26 mouse cellular contexts compared by ENCODE assay signal in the genomic region with DNA sequence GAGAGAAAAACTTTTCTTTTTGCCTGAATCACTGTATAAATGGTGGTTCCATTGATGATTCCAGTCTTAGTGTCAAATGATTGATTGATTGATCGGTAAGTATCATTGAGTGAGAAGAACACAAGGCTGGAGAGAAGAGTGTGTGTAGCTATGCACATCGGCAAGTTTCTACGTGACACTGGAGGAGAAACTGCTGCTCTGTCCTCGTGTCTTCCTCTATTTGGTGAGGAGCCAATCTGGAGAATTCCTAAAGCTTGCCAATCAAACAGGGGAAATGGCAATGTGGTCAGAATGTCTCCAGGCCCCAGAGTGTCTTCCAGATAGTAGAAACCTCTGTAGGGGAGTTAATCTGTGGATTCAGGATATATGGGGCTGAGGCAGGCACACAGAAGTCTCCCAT.
DNase-seq lines count a peak whose midpoint lies in the region; ATAC-seq and TF ChIP-seq lines count a peak whose summit lies in the region.
"Had no signal": no experiment of that assay in that cellular context is flagged by ENCODE, and none has a peak within 500 bp of the region (broad histone marks: within the 10 kb centered on the region; RNA-seq: fewer than 3 reads in every experiment).

No protein-coding gene starts in this region.

- no peak overlapping the region for H3K4me2 ChIP-seq in lung, embryonic 14.5 days
- H3K4me2 ChIP-seq in lung, embryonic 16.5 days (ENCODE audit: low read depth, low read length) = no peak overlapping the region
- H3K4me2 ChIP-seq: embryonic facial prominence, embryonic 13.5 days; forebrain, embryonic 12.5 days; forebrain, embryonic 15.5 days; heart, embryonic 13.5 days; hindbrain, embryonic 14.5 days had no signal

- no peaks in the 10 kb centered on the region for H3K4me1 ChIP-seq in lung, embryonic 14.5 days (ENCODE audit: insufficient read depth)
- H3K4me1 ChIP-seq in lung, adult 2 months (ENCODE audit: control insufficient read depth, insufficient read depth, low read length) = no peaks in the 10 kb centered on the region; the same call in 1 of the 2 replicates
- no peaks in the 10 kb centered on the region for H3K4me1 ChIP-seq in lung, embryonic 16.5 days (replicated peaks; ENCODE audit: control insufficient read depth, insufficient read depth, low read length)
- H3K4me1 ChIP-seq: forebrain, embryonic 15.5 days; heart, embryonic 10.5 days; heart, embryonic 13.5 days had no signal

- 53% methylated on average over 4 of the region's 4 CpGs for WGBS in lung, embryonic 14.5 days
- 69% methylated on average over 4 of the region's 4 CpGs for WGBS in lung, adult 2 months
- 48% methylated on average over 4 of the region's 4 CpGs for WGBS in lung, embryonic 16.5 days

- peak; percentile 84 for DNase-seq in lung, embryonic 14.5 days
- DNase-seq in lung, adult 2 months = no peak
- DNase-seq in lung, postnatal 14 days = peak; percentile 35
- DNase-seq in right cerebral cortex, postnatal 4 days = no peak
- DNase-seq in right cerebral cortex, adult 2 months (ENCODE audit: low spot score in 2 of 2) = no peak
- DNase-seq: adrenal gland, adult 2 months; adrenal gland, postnatal 14 days; cerebellum, adult 11 months; cerebellum, adult 2 months; cerebellum, adult 9-11 months; cerebellum, postnatal 25 days; gastrocnemius, postnatal 10 days; gastrocnemius, postnatal 36 days; heart, adult 2 months; heart, postnatal 14 days; heart, postnatal 4 days had no signal

- no peak overlapping the region for H3K9ac ChIP-seq in lung, embryonic 14.5 days
- H3K9ac ChIP-seq in lung, embryonic 16.5 days (ENCODE audit: low read length) = no peak overlapping the region
- H3K9ac ChIP-seq: embryonic facial prominence, embryonic 13.5 days; forebrain, embryonic 12.5 days; forebrain, embryonic 15.5 days; heart, embryonic 13.5 days; hindbrain, embryonic 14.5 days had no signal

- H3K9me3 ChIP-seq in lung, embryonic 14.5 days (ENCODE audit: low read depth, low read length) = no peaks in the 10 kb centered on the region
- H3K9me3 ChIP-seq in lung, embryonic 16.5 days (ENCODE audit: control insufficient read depth, low read length) = no peaks in the 10 kb centered on the region
- H3K9me3 ChIP-seq: embryonic facial prominence, embryonic 13.5 days; forebrain, embryonic 12.5 days; forebrain, embryonic 15.5 days; heart, embryonic 10.5 days; heart, embryonic 13.5 days had no signal

- ATAC-seq in lung, embryonic 14.5 days (ENCODE audit: insufficient read depth) = no peak
- ATAC-seq in lung, embryonic 16.5 days (ENCODE audit: low read depth) = peak; percentile 68
- no peak for ATAC-seq in inflammation-experienced regulatory T-cells, adult 6 months
- ATAC-seq: forebrain, embryonic 15.5 days; Patski had no signal

- H3K36me3 ChIP-seq in lung, embryonic 14.5 days (ENCODE audit: insufficient read depth) = no peaks in the 10 kb centered on the region
- H3K36me3 ChIP-seq in lung, embryonic 16.5 days (ENCODE audit: control insufficient read depth, insufficient read depth, low read length) = no peaks in the 10 kb centered on the region
- H3K36me3 ChIP-seq: embryonic facial prominence, embryonic 13.5 days; forebrain, embryonic 12.5 days; forebrain, embryonic 15.5 days; heart, embryonic 10.5 days; heart, embryonic 13.5 days had no signal

- TF ChIP-seq CTCF in lung, embryonic 14.5 days (IDR thresholded peaks at IDR 0.05; ENCODE audit: low read depth) = no peak
- TF ChIP-seq CTCF in lung, adult 2 months (IDR thresholded peaks at IDR 0.05; ENCODE audit: insufficient read depth, low read length) = no peak

- no peak overlapping the region for H3K4me3 ChIP-seq in lung, embryonic 14.5 days (ENCODE audit: low read depth, low read length)
- no peak overlapping the region for H3K4me3 ChIP-seq in lung, adult 2 months (replicated peaks; ENCODE audit: extremely low read depth, low read depth, low read length)
- no peak overlapping the region for H3K4me3 ChIP-seq in lung, embryonic 16.5 days (ENCODE audit: low read length)
- H3K4me3 ChIP-seq: embryonic facial prominence, embryonic 13.5 days; erythroblast, embryonic 14.5 days; forebrain, embryonic 12.5 days; forebrain, embryonic 15.5 days; heart, adult 2 months; heart, embryonic 10.5 days; heart, embryonic 13.5 days had no signal

- H3K27ac ChIP-seq in lung, embryonic 14.5 days (ENCODE audit: low read depth) = no peak overlapping the region
- 0 out of 2 replicates have a peak overlapping the region, but pooled peaks have one; percentile 43 for H3K27ac ChIP-seq in lung, embryonic 16.5 days (ENCODE audit: low read length)
- H3K27ac ChIP-seq: embryonic facial prominence, embryonic 13.5 days; forebrain, embryonic 12.5 days; forebrain, embryonic 15.5 days; heart, adult 2 months; heart, embryonic 10.5 days; heart, embryonic 13.5 days; hindbrain, embryonic 14.5 days had no signal

- no peaks in the 10 kb centered on the region for H3K27me3 ChIP-seq in lung, embryonic 14.5 days (ENCODE audit: insufficient read depth, low read length)
- no peaks in the 10 kb centered on the region for H3K27me3 ChIP-seq in lung, embryonic 16.5 days (ENCODE audit: control insufficient read depth, insufficient read depth, low read depth, low read length)
- H3K27me3 ChIP-seq: embryonic facial prominence, embryonic 13.5 days; forebrain, embryonic 12.5 days; forebrain, embryonic 15.5 days; heart, embryonic 13.5 days; Patski had no signal

- TF ChIP-seq POLR2A in lung, adult 2 months (IDR thresholded peaks at IDR 0.05; ENCODE audit: borderline replicate concordance, extremely low read depth, low read depth, low read length) = no peak

Comparison
In these comparisons a context has a peak if more than half of its experiments do, and no peak if none do; other contexts are left out.
1. DNase-seq: peak in lung, embryonic 14.5 days (single experiment) and lung, postnatal 14 days (single experiment); none in lung, adult 2 months (single experiment), right cerebral cortex, postnatal 4 days (single experiment) and right cerebral cortex, adult 2 months (0 of 2).